Mouse (Mus musculus): ENCODE results near the gene B430306N03Rik.

DNA sequence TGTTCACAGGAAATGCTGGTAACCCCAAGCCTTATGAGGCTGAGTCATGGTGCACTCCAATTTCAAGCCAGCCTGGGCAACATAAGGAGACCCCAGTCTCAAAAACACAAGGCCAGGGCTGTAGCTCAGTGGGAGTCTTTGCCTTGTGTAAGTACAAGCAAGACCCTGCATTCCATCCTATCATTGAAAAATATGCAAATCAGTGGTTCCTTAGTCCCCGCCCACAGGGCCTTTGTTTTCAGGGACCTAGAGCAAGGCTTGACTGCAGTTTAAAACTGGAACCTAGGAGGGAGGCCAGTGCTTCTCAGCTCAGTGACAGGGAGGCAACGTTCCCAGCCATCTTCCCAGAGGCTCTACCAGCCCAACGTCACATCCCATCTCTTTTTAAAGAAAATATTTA, 7.3 kb downstream of the B430306N03Rik start:
- TF ChIP-seq CTCF (conservative IDR thresholded peaks at IDR 0.05; ENCODE audit: low read length) = no peak
- TF ChIP-seq NANOG (IDR thresholded peaks at IDR 0.05; ENCODE audit: borderline replicate concordance, low read length) = no peak
